Mouse (Mus musculus): ENCODE measurements around the gene Zfp704.

GRCm38 (mm10) chr3:9522009-9522408 lies 87.9 kb downstream of the Zfp704 start:
- TF ChIP-seq CTCF (conservative IDR thresholded peaks at IDR 0.05; ENCODE audit: low read length), result no peak
- no peak for TF ChIP-seq POU5F1 (IDR thresholded peaks at IDR 0.05; ENCODE audit: borderline replicate concordance, low read length)
